Mouse (Mus musculus): ENCODE measurements around the gene Snrnp48.

DNA sequence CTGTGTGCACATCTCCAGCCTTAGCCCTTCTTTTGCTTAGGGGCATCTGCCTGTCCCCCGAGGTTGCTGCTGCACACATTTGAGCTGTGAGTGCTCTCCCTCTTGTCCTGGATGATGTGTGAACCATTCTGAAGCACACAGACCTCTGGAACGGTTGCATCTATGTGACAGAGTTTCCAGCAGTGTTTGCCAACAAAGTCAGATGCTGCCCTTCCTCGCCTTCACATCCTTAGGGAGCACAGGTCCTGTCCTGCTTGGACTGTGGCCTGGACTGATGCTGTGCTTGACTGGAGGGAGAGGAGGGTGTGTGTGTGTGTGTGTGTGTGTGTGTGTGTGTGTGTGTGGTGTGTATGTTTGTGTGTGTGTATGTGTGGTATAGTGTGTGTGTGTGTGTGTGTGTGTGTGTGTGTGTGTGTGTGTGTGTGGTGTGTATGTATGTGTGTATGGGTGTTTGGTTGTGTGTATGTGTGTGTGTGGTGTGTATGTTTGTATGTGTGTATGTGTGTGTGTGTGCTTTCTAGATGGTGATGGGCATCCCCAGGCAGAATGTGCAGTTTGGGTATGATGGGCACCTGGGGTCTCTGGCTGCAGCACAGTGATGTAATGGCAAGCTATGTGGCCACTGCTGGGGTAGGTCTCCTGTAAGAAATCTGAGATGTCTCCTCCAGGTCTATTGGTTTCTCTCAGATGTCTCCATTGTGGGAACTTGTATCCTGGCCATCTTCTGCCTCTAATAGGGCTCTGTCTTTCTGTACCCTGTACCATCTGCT, 28.3 kb downstream of the Snrnp48 start:
- TF ChIP-seq HCFC1 (IDR thresholded peaks at IDR 0.05; ENCODE audit: borderline replicate concordance, insufficient read depth, low read length) (no peak), CHD2 (IDR thresholded peaks at IDR 0.05; ENCODE audit: low read depth, low read length) (no peak), ZNF384 (IDR thresholded peaks at IDR 0.05; ENCODE audit: low read depth, low read length) (no peak), MAFK (IDR thresholded peaks at IDR 0.05; ENCODE audit: insufficient read depth, low read depth, low read length) (no peak), ZC3H11A (IDR thresholded peaks at IDR 0.05; ENCODE audit: borderline replicate concordance, low read depth, low read length) (no peak)
